Mouse (Mus musculus): ENCODE measurements around the gene Ift81. TPM values are rescaled to one million over a fixed set of nuclear protein-coding genes. Genes with fewer than 3 reads are reported as not detected.
A peak's percentile ranks its signal among the peaks of the same experiment; 100 is the strongest.

Ift81 gene
- polyA plus RNA-seq, 1 experiment from 2014 or later, result 33.3 TPM

DNA sequence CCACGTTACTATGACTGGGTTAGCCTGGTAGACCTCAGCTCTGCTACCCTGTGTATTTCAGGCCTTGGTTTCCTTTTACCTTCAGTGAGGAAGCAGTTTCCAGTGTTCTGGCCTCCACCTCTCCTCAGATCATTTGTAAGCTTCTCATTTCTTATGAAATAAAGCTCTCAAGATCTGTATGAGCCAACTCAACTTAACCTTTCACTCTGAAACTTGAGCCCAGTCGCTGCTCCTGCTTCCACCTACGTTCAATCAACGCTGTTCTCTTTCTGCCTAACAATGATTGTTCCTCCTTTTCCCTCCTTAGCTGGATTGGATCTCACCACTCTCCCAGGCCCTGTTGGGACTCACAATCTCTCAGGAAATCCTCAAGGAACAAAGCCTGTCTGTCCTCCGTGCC lies 2.7 kb downstream of the Ift81 start:
- no peak overlapping the region for H3K4me2 ChIP-seq (replicated peaks; ENCODE audit: low read depth, low read length)
- no peaks in the 10 kb centered on the region for H3K27me3 ChIP-seq (ENCODE audit: insufficient read depth, low read length)
- 0 out of 2 replicates have a peak overlapping the region, but pooled peaks have one; percentile 12 for H3K9ac ChIP-seq (replicated peaks; ENCODE audit: low read length)
- 46% methylated on average over 5 of the region's 5 CpGs for WGBS
- peaks cover 11% of the 10 kb centered on the region for H3K36me3 ChIP-seq (ENCODE audit: insufficient read depth, low read length)
- H3K4me3 ChIP-seq (ENCODE audit: low read length), result no peak overlapping the region
- H3K27ac ChIP-seq (ENCODE audit: low read length), result peak overlapping the region; percentile 57; the same call in 1 of the 2 replicates
- no peak for ATAC-seq (ENCODE audit: low FRiP score, low TSS enrichment)
- no peaks in the 10 kb centered on the region for H3K9me3 ChIP-seq (ENCODE audit: low read length)
- H3K4me1 ChIP-seq (ENCODE audit: insufficient read depth, low read length), result peaks cover 7% of the 10 kb centered on the region

DNA sequence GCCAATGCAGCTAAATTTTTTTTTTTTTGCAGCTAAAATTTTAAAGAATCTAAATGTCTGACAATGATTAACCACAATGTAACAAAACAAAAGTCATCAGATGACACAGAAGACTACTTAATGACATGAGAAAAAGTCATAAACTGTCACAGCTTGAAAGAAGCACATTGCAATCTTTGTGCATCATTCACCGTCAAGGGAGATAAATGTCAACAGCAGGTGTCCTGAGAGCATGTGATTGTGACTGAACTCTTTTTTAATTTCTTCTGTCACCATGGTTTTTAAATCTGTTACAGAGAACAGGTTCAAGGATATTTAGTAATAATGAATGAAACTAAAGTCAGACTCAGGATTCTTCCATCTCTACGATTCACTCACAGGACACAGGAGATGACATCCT lies 9.4 kb downstream of the Ift81 start:
- no peaks in the 10 kb centered on the region for H3K4me1 ChIP-seq (ENCODE audit: insufficient read depth, low read length)
- H3K9ac ChIP-seq (replicated peaks; ENCODE audit: low read length), result no peak overlapping the region
- peaks cover 34% of the 10 kb centered on the region for H3K36me3 ChIP-seq (ENCODE audit: insufficient read depth, low read length)
- H3K4me2 ChIP-seq (replicated peaks; ENCODE audit: low read depth, low read length), result no peak overlapping the region
- ATAC-seq (ENCODE audit: low FRiP score, low TSS enrichment), result no peak
- WGBS, result 88% methylated on average over 2 of the region's 2 CpGs
- H3K27ac ChIP-seq (ENCODE audit: low read length), result no peak overlapping the region
- no peaks in the 10 kb centered on the region for H3K27me3 ChIP-seq (ENCODE audit: insufficient read depth, low read length)
- no peaks in the 10 kb centered on the region for H3K9me3 ChIP-seq (ENCODE audit: low read length)
- H3K4me3 ChIP-seq (ENCODE audit: low read length), result no peak overlapping the region

GRCm38 (mm10) chr5:122602233-122602632 lies 12.1 kb downstream of the Ift81 start:
- Histone ChIP-seq H3K4me2 (replicated peaks; ENCODE audit: low read depth, low read length) (no peak overlapping the region), H3K27me3 (ENCODE audit: insufficient read depth, low read length) (no peaks in the 10 kb centered on the region), H3K27ac (ENCODE audit: low read length) (no peak overlapping the region), H3K4me3 (ENCODE audit: low read length) (no peak overlapping the region), H3K9ac (replicated peaks; ENCODE audit: low read length) (no peak overlapping the region), H3K9me3 (ENCODE audit: low read length) (no peaks in the 10 kb centered on the region), H3K36me3 (ENCODE audit: insufficient read depth, low read length) (peaks cover 37% of the 10 kb centered on the region; the same call in 1 of the 2 replicates), H3K4me1 (ENCODE audit: insufficient read depth, low read length) (no peaks in the 10 kb centered on the region)
- 69% methylated on average over 11 of the region's 11 CpGs for WGBS
- ATAC-seq (ENCODE audit: low FRiP score, low TSS enrichment), result no peak

DNA sequence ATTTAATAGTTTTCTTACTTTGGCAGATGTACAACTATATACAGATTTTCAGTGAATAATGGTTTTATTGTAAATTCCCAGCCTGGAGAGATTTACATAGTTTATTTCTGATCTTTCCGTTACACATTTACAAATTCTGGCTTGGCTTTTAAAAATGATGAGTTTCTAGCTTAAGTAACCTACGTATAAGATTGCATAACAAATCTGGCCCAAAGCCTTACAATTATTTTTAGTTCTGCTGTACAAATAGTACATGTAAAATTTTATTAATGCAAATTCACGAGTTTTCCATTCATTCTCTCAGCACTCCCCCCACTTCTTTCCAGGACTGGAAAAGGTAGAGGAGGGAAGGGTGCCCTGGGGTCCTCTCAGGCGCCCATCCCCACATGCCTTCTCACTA lies 18.8 kb downstream of the Ift81 start:
- H3K9me3 ChIP-seq (ENCODE audit: low read length), result no peaks in the 10 kb centered on the region
- H3K4me1 ChIP-seq (ENCODE audit: insufficient read depth, low read length), result no peaks in the 10 kb centered on the region
- no peak overlapping the region for H3K4me3 ChIP-seq (ENCODE audit: low read length)
- no peak overlapping the region for H3K9ac ChIP-seq (replicated peaks; ENCODE audit: low read length)
- H3K27ac ChIP-seq (ENCODE audit: low read length), result no peak overlapping the region
- WGBS, result 92% methylated on average over 4 of the region's 4 CpGs
- no peak for ATAC-seq (ENCODE audit: low FRiP score, low TSS enrichment)
- H3K36me3 ChIP-seq (ENCODE audit: insufficient read depth, low read length), result peaks cover 39% of the 10 kb centered on the region
- H3K4me2 ChIP-seq (replicated peaks; ENCODE audit: low read depth, low read length), result no peak overlapping the region
- no peaks in the 10 kb centered on the region for H3K27me3 ChIP-seq (ENCODE audit: insufficient read depth, low read length)

DNA sequence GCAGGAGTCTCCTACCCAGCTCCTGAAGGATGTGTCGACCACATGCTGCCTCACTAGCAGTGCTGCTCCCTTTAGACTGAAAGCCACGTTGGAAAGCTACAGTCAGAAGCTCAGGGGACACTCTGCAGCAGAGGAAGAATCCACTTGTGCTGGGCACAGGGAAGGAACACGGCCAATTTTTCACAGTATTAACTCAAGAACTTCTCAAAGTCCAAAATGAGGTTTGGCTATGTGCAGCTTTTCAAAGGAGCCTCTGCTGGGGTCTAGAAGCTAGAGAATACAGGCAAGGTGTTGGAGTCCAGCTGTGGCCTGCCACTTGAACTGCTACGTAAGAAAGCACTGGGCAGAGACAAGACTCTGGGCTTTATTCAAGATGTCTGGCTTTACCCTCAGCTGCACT lies 24.4 kb downstream of the Ift81 start:
- Histone ChIP-seq H3K4me3 (ENCODE audit: low read length) (no peak overlapping the region), H3K4me1 (ENCODE audit: insufficient read depth, low read length) (no peaks in the 10 kb centered on the region), H3K4me2 (replicated peaks; ENCODE audit: low read depth, low read length) (no peak overlapping the region), H3K36me3 (ENCODE audit: insufficient read depth, low read length) (peaks cover 30% of the 10 kb centered on the region), H3K9me3 (ENCODE audit: low read length) (no peaks in the 10 kb centered on the region), H3K27ac (ENCODE audit: low read length) (no peak overlapping the region), H3K9ac (replicated peaks; ENCODE audit: low read length) (no peak overlapping the region), H3K27me3 (ENCODE audit: insufficient read depth, low read length) (no peaks in the 10 kb centered on the region)
- WGBS, result 81% methylated on average over 4 of the region's 4 CpGs
- no peak for ATAC-seq (ENCODE audit: low FRiP score, low TSS enrichment)

DNA sequence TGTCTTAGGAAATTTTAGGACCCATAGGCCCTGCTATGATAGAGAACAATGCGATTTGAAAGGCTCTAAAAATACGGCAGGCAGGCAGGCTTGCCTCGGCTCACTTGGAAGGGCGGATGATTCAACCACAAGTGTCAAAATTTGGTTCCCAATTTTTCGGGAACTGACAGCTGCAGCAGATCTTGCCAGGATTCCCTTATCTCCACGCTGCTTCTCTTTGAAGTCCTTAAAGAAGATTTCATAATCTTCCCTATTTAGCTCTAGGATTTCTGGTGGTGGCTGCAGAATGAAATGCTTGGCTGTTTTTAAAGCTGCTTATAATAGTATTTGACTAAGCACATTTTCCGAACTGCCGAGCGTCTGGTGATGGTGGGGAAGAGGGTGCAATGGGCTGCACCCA lies 28.8 kb downstream of the Ift81 start:
- WGBS, result 93% methylated on average over 9 of the region's 9 CpGs
- no peak overlapping the region for H3K4me3 ChIP-seq (ENCODE audit: low read length)
- H3K4me1 ChIP-seq (ENCODE audit: insufficient read depth, low read length), result peaks cover 3% of the 10 kb centered on the region
- H3K27ac ChIP-seq (ENCODE audit: low read length), result no peak overlapping the region
- ATAC-seq (ENCODE audit: low FRiP score, low TSS enrichment), result no peak
- H3K27me3 ChIP-seq (ENCODE audit: insufficient read depth, low read length), result no peaks in the 10 kb centered on the region
- peaks cover 19% of the 10 kb centered on the region for H3K36me3 ChIP-seq (ENCODE audit: insufficient read depth, low read length)
- no peak overlapping the region for H3K4me2 ChIP-seq (replicated peaks; ENCODE audit: low read depth, low read length)
- H3K9me3 ChIP-seq (ENCODE audit: low read length), result 0 out of 2 replicates have a peak, but pooled peaks cover 2% of the 10 kb centered on the region
- no peak overlapping the region for H3K9ac ChIP-seq (replicated peaks; ENCODE audit: low read length)

- H3K4me2 ChIP-seq (replicated peaks; ENCODE audit: low read depth, low read length), result 0 out of 2 replicates have a peak overlapping the region, but pooled peaks have one; percentile 5
- no peak overlapping the region for H3K9ac ChIP-seq (replicated peaks; ENCODE audit: low read length)
- H3K4me1 ChIP-seq (ENCODE audit: insufficient read depth, low read length), result peaks cover 3% of the 10 kb centered on the region
- 0 out of 2 replicates have a peak overlapping the region, but pooled peaks have one; percentile 38 for H3K27ac ChIP-seq (ENCODE audit: low read length)
- no peak for ATAC-seq (ENCODE audit: low FRiP score, low TSS enrichment)
- H3K27me3 ChIP-seq (ENCODE audit: insufficient read depth, low read length), result no peaks in the 10 kb centered on the region
- H3K9me3 ChIP-seq (ENCODE audit: low read length), result peaks cover 6% of the 10 kb centered on the region; the same call in 1 of the 2 replicates
- peaks cover 26% of the 10 kb centered on the region for H3K36me3 ChIP-seq (ENCODE audit: insufficient read depth, low read length)
- 70% methylated on average over 5 of the region's 5 CpGs for WGBS
- H3K4me3 ChIP-seq (ENCODE audit: low read length), result no peak overlapping the region
Measured at GRCm38 (mm10) chr5:122584093-122584492, 30.2 kb downstream of the Ift81 start.

- H3K9ac ChIP-seq (replicated peaks; ENCODE audit: low read length), result no peak overlapping the region
- H3K36me3 ChIP-seq (ENCODE audit: insufficient read depth, low read length), result peaks cover 22% of the 10 kb centered on the region
- peaks cover 6% of the 10 kb centered on the region; the same call in 1 of the 2 replicates for H3K9me3 ChIP-seq (ENCODE audit: low read length)
- no peak overlapping the region for H3K4me2 ChIP-seq (replicated peaks; ENCODE audit: low read depth, low read length)
- H3K27ac ChIP-seq (ENCODE audit: low read length), result no peak overlapping the region
- WGBS, result 59% methylated on average over 7 of the region's 7 CpGs
- H3K4me1 ChIP-seq (ENCODE audit: insufficient read depth, low read length), result no peaks in the 10 kb centered on the region
- no peak overlapping the region for H3K4me3 ChIP-seq (ENCODE audit: low read length)
- H3K27me3 ChIP-seq (ENCODE audit: insufficient read depth, low read length), result no peaks in the 10 kb centered on the region
- ATAC-seq (ENCODE audit: low FRiP score, low TSS enrichment), result no peak
Measured at GRCm38 (mm10) chr5:122576683-122577329, 37.5 kb downstream of the Ift81 start.

DNA sequence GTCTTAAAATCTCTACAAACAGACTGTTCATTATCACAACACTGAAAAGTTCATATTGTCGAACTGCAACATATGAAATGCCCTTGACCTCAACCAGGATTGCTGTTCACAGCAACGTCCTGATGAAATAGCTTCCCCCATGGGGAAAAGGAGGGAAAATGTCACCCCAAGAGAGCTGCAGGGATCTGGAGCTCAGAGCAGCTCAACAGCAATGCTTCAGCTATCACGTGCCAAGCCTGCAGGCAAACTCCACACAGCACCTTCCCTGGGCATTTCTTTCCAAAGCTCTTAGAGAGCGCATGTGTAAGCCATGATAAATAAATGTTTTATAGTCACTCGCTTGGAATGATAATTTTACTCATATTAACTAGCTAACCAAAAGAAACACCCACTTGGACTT lies 42.3 kb downstream of the Ift81 start:
- ATAC-seq (ENCODE audit: low FRiP score, low TSS enrichment), result no peak
- Histone ChIP-seq H3K36me3 (ENCODE audit: insufficient read depth, low read length) (peaks cover 7% of the 10 kb centered on the region; the same call in 1 of the 2 replicates), H3K27me3 (ENCODE audit: insufficient read depth, low read length) (no peaks in the 10 kb centered on the region), H3K9me3 (ENCODE audit: low read length) (no peaks in the 10 kb centered on the region), H3K4me1 (ENCODE audit: insufficient read depth, low read length) (no peaks in the 10 kb centered on the region), H3K9ac (replicated peaks; ENCODE audit: low read length) (no peak overlapping the region), H3K4me3 (ENCODE audit: low read length) (no peak overlapping the region), H3K27ac (ENCODE audit: low read length) (no peak overlapping the region), H3K4me2 (replicated peaks; ENCODE audit: low read depth, low read length) (no peak overlapping the region)
- 81% methylated on average over 5 of the region's 5 CpGs for WGBS

- Histone ChIP-seq H3K4me1 (ENCODE audit: insufficient read depth, low read length) (no peaks in the 10 kb centered on the region), H3K9ac (replicated peaks; ENCODE audit: low read length) (no peak overlapping the region), H3K36me3 (ENCODE audit: insufficient read depth, low read length) (peaks cover 21% of the 10 kb centered on the region; the same call in 1 of the 2 replicates), H3K9me3 (ENCODE audit: low read length) (no peaks in the 10 kb centered on the region), H3K27me3 (ENCODE audit: insufficient read depth, low read length) (no peaks in the 10 kb centered on the region), H3K4me3 (ENCODE audit: low read length) (no peak overlapping the region), H3K4me2 (replicated peaks; ENCODE audit: low read depth, low read length) (no peak overlapping the region), H3K27ac (ENCODE audit: low read length) (no peak overlapping the region)
- WGBS, result 70% methylated on average over 8 of the region's 8 CpGs
- ATAC-seq (ENCODE audit: low FRiP score, low TSS enrichment), result no peak
Measured at GRCm38 (mm10) chr5:122566626-122567025, 47.7 kb downstream of the Ift81 start.

All from kidney, embryonic 16.5 days (tissue).